Mouse (Mus musculus) activated CD4-positive, CD25-positive, alpha-beta regulatory T cell, adult 4 months (primary cell): ENCODE measurements at regions not wholly inside any gene's neighbourhood (a gene's known extent, or its start where the extent isn't known, plus 50 kb on each side); places are given as distances from the start of the nearest gene placed in this dataset.

Experiments
- ATAC-seq: one replicate; pipeline ENCODE4 v1.8.0; 2017

- no peak for ATAC-seq
Measured at GRCm38 (mm10) chr15:56604266-56604665, 873.2 kb downstream of the Slc22a22 start.

GRCm38 (mm10) chr15:56592656-56593055 is 884.8 kb downstream of the Slc22a22 start:
- no peak for ATAC-seq

- ATAC-seq: no peak
Measured at GRCm38 (mm10) chr15:56580745-56581515, 896.5 kb downstream of the Slc22a22 start.

GRCm38 (mm10) chr15:56563192-56563591 is 914.2 kb downstream of the Slc22a22 start:
- ATAC-seq: no peak

GRCm38 (mm10) chr15:56562785-56563184 is 914.6 kb downstream of the Slc22a22 start:
- ATAC-seq: no peak

- ATAC-seq: no peak
Measured at GRCm38 (mm10) chr15:56562143-56562542, 915.3 kb downstream of the Slc22a22 start.

- no peak for ATAC-seq
Measured at GRCm38 (mm10) chr15:56554386-56554785, 923.0 kb downstream of the Slc22a22 start.

GRCm38 (mm10) chr15:56553851-56554250 is 923.6 kb downstream of the Slc22a22 start:
- ATAC-seq: no peak

GRCm38 (mm10) chr15:56531529-56531928 is 945.9 kb downstream of the Slc22a22 start:
- ATAC-seq: no peak

- ATAC-seq: no peak
Measured at GRCm38 (mm10) chr15:56518379-56518778, 959.0 kb downstream of the Slc22a22 start.

- no peak for ATAC-seq
Measured at GRCm38 (mm10) chr15:56516095-56516494, 961.3 kb downstream of the Slc22a22 start.

GRCm38 (mm10) chr15:56498774-56499173 is 978.7 kb downstream of the Slc22a22 start:
- ATAC-seq: no peak

- ATAC-seq: no peak
Measured at GRCm38 (mm10) chr15:56497757-56498156, 979.7 kb downstream of the Slc22a22 start.

- ATAC-seq: no peak
Measured at GRCm38 (mm10) chr15:56496355-56496754, 981.1 kb downstream of the Slc22a22 start.

GRCm38 (mm10) chr15:56485931-56486330 is 991.5 kb downstream of the Slc22a22 start:
- ATAC-seq: no peak

GRCm38 (mm10) chr15:56484693-56485092 is 992.7 kb downstream of the Slc22a22 start:
- no peak for ATAC-seq

- ATAC-seq: no peak
Measured at GRCm38 (mm10) chr15:56479682-56480081, 997.7 kb downstream of the Slc22a22 start.

- ATAC-seq: no peak
Measured at GRCm38 (mm10) chr15:56479015-56479414, 998.4 kb downstream of the Slc22a22 start.

- ATAC-seq: no peak
Measured at GRCm38 (mm10) chr15:56473679-56474078, 1003.7 kb downstream of the Slc22a22 start.

- ATAC-seq: no peak
Measured at GRCm38 (mm10) chr15:56451881-56452280, 1025.5 kb downstream of the Slc22a22 start.

- ATAC-seq: no peak
Measured at GRCm38 (mm10) chr15:56448015-56448645, 1029.3 kb downstream of the Slc22a22 start.

GRCm38 (mm10) chr15:56440171-56440570 is 1037.3 kb downstream of the Slc22a22 start:
- no peak for ATAC-seq

- no peak for ATAC-seq
Measured at GRCm38 (mm10) chr15:56438370-56438769, 1039.1 kb downstream of the Slc22a22 start.

GRCm38 (mm10) chr15:56436131-56436530 is 1041.3 kb downstream of the Slc22a22 start:
- ATAC-seq: no peak
